Mouse (Mus musculus) liver, postnatal 0 days (tissue): Measurements from ENCODE around the gene Glod4.

ENCODE experiments used
- CTCF ChIP-seq: sonication (generic); IDR thresholded peaks from 2 replicates; pipeline ENCODE4 v1.5.1; 2016; ENCODE audit warnings: antibody characterized with exemption, low read depth
- EP300 ChIP-seq: IDR thresholded peaks from 2 replicates; pipeline ENCODE4 v1.6.1; 2016; ENCODE audit warnings: antibody characterized with exemption, low read depth, mild to moderate bottlenecking

GRCm38 (mm10) chr11:76216049-76216540 is 27.4 kb downstream of the Glod4 start:
- TF ChIP-seq CTCF (no peak), EP300 (no peak)
